Mouse (Mus musculus): ENCODE measurements around the gene Ifna7.

Ifna7 gene

GRCm38 (mm10) chr4:88865011-88865569 lies 49.1 kb downstream of the Ifna7 start:
- Histone ChIP-seq H3K27me3 (ENCODE audit: control insufficient read depth, insufficient read depth, low read length, poor library complexity, severe bottlenecking) (no peaks in the 10 kb centered on the region), H3K36me3 (ENCODE audit: control insufficient read depth, insufficient read depth, low read length, poor library complexity, severe bottlenecking) (no peaks in the 10 kb centered on the region)
- DNase-seq (ENCODE audit: low read depth, low spot score) = peak; percentile 14
